Mouse (Mus musculus) adrenal gland, postnatal 14 days (tissue): ENCODE results near the gene Efna2. TPM values are rescaled to one million over a fixed set of nuclear protein-coding genes. Genes with fewer than 3 reads are reported as not detected.

Experiments used
- DNase-seq: peaks from one replicate; pipeline ENCODE4 v3.0.0; 2021; ENCODE audit warnings: mixed read lengths
- total RNA-seq: library from RNA; stranded (reverse); gene quantifications from 2 replicates; pipeline ENCODE4 v1.2.3, GENCODE M21; 2021

The Efna2 gene
- total RNA-seq, 1 experiment from 2014 or later: 3.1 TPM

GRCm38 (mm10) chr10:80141786-80142529, 37.3 kb upstream of the Efna2 start:
- peak; percentile 97 for DNase-seq

- peak; percentile 62 for DNase-seq
Measured at GRCm38 (mm10) chr10:80142530-80142925, 36.8 kb upstream of the Efna2 start.

DNA sequence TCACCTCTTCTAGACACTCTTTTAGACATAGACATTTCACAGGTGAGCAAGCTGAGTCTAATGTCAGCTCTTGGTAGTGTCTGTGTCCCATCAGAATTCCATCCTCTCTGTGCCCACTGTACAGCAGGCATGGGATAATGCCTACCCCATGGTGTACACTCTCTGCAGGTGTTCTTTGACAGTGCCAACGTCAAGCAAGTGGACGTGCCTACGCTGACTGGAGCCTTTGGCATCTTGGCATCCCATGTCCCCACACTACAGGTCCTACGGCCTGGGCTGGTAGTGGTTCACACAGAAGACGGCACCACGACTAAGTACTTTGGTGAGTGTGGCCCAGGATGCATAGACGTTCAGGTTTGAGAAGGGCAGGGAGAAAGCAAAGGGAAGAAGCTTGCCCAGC, 35.6 kb upstream of the Efna2 start:
- DNase-seq: no peak

- DNase-seq: no peak
Measured at GRCm38 (mm10) chr10:80144159-80144558, 35.1 kb upstream of the Efna2 start.

- peak; percentile 85 for DNase-seq
Measured at GRCm38 (mm10) chr10:80144864-80145838, 34.1 kb upstream of the Efna2 start.

DNA sequence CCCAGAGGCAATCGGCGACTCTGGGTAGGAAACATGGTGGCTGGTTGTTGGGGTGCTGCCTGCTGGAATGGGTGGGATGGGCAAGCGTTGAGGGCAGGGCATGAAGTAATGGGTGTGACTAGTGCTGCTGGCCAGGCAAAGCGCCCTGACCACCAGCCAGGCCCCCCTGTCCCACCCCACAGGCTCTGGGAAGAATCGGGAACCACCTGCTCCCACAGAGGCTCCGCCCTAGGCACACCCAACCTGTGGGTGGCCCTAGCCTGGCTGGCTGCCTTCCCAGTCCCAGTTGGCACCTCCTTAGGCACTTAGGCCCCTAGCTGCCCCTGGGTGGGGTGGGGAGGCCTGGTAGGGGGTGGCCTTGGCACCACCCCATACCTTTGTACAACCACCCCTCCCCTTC, 33.4 kb upstream of the Efna2 start:
- DNase-seq: peak; percentile 71

DNA sequence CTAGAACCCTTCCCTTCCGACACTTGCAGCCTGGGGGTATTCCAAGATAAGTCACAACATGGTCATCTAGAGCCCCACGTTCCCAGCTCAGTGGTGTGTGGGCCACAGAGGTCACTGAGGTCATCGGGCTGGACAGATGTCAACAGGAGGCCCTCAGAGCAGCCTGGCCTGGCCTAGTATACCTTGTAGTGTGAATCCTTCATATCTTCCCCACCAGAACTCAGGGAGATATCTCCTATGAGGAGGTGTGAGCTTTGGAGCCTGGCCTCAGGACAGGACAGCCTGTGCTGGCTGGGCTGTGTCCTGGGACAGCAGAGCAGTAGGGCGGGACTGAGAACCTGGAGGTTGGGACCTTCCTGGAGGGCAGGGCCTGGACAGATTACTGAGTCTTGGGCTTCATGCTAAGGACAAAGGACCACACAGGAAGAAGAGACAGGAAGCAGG, 32.7 kb upstream of the Efna2 start:
- DNase-seq: peak; percentile 62

- no peak for DNase-seq
Measured at GRCm38 (mm10) chr10:80147146-80147718, 32.0 kb upstream of the Efna2 start.

DNA sequence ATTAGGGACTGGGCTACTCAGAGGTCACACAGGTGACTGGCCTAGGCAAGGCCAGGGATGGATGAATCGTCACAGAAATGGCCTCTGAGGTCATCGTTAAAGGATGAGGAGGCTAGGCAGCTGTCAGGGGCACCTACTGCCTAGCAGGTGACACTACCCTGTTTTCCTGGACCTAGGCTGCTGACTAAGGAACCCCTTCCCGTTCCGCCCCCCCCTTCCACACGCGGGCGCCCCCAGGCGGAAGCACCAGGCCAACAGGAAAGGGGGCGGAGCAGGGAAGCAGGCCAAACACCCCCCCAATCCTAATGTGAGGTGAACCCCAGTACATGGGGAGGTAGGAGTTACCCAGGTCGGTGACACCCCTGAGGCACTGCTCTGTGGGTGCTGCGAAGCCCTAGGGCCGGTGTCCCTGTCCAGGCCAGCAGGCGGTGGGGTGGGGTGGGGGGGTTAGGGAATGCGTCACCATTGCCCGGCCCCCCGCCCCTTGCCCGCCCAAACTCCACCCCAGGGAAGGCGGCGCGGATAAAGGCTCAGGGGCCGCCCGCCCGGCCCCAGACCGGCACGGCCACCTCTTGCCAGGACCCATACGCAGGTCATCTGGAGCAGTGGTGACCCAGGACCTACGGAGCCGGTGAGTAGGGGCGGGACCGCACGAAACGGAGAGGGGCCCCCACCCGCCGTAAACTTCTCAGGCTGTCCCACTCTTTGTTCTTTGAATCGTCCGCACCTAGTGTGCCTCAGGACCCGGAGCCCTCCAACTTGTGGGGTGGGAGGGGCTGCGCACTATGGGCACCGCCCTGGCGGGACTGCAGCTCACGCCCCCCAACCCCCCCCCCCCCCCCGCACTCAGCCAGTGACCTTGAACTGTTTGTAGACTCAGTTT, 31.3 kb upstream of the Efna2 start, which contains the start of gene Midn:
TSS of gene Midn (plus strand) at position 554 of the 883 bp plus-strand sequence.
- DNase-seq: peak; percentile 93

GRCm38 (mm10) chr10:80148610-80149290, 30.5 kb upstream of the Efna2 start:
- peak; percentile 98 for DNase-seq

GRCm38 (mm10) chr10:80149291-80150225, 29.7 kb upstream of the Efna2 start:
- DNase-seq: peak; percentile 99

DNA sequence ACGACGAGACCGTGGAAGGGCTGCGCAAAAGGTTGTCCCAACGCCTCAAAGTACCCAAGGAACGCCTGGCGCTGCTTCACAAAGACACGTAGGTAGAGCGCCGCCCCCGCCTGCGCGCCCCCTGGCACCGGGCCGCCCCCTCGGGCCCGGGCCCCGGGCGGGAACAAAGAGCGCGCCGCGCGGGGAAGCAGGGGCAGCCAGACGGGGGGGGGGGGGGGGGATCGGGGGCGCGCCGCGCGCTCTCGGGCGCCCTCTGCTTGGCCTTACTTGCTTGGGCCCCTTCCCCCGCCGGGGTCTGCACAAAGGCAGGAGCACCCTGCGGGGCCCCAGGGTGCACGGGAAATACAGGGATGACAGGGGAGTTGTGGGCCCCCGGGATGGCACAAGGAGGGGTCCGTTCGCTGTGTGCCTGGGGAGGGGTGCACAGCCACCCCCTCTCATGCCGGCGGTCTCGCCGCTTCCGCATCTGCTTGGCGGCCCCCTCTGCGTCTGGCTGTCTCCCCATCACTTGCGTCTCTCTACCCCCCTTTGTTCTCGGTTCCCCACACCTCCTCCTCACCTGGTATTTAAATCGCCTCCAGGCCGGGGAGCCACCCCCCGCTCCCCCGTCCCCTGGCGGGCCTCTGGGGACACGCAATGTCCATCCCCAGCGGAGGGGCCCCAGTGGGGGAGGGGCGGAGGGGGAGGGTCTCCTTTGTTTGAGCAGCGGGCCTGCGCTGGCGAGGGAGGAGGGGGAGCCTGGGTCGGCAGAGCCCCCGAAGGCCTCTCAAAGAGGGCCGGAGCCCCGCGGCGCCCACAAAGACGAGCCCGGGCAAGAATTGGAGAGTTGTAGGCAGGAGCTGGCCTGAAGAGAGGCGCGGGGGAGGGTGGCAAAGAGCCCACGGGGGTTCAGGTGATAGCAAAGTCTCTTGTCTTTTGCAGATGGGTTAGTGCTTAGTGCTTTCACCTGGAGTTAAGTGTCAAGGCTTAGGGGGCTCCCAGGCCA, 28.8 kb upstream of the Efna2 start:
- peak; percentile 75 for DNase-seq

DNA sequence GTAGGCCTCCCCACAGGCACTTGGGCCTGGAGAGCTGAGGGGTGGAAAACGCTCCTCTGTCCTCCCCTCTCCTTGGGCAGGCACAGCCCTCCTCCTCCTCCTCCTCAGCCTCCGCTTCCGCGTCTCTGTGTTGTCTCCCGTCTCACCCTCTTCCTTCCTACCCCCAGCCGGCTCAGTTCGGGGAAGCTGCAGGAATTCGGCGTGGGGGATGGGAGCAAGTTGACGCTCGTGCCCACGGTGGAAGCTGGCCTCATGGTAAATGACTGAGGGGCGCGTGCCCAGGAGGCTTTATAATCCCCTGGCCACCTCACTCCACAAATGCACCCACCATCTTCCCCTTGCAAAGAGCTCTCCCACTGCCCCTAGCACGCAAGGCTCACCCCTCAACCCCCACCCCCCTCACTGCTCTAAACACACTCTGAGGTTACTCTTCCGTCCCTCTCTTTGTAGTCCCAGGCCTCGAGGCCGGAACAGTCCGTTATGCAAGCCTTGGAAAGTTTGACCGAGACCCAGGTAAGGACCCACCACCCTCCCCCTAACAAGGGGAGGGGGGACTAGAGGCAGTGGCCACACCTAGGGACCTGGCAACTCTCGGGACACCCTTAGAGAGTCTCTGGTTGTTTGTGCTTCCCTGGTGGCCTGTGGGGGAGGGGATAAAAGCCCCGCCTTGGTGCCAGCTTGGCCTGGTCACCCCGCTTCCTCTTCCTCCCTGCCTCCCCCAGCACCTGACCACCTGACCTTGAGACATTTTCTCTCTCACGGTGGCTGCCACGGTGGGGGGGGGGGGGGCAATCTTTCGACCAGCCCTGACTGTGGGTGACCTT, 27.9 kb upstream of the Efna2 start:
- peak; percentile 83 for DNase-seq

DNA sequence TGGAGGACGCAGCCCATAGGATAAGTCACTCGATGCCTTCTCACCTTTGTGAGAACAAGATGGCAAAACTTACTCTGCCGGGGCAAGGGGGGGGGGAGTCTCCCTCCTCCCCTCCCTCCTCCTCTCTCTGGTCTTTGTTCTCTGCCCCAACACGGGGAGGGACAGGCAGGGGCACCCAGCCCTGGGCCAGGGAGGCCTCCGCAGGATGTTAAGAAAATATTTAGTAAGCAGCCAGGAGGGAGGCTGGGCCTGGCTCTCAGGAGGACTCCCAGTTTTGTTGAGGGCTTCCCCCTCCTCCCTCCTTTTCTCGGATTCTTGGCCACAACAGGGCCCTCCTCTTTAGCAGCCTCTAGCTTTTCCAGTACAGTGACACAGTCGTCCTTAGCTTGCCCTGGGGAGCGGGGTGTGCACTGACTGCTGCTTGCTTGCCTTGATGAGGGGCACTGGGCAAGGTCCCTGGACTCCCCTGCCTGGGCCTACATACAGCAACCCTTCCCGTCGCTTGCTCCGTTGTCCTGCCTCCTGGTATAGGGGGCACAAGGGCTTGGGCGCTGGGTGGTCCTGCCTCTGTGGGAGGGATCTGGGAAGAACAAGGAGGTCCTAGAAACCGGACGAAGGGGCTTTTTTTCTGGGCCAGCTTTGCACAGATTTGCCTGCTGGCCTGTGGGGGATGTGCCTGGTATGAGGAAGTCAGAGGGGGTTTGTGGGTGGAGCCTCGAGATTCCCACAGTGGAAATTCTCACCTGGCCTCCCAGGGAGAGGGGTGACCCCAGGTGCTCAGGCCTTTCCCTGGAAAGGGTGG, 27.0 kb upstream of the Efna2 start:
- DNase-seq: peak; percentile 78

DNA sequence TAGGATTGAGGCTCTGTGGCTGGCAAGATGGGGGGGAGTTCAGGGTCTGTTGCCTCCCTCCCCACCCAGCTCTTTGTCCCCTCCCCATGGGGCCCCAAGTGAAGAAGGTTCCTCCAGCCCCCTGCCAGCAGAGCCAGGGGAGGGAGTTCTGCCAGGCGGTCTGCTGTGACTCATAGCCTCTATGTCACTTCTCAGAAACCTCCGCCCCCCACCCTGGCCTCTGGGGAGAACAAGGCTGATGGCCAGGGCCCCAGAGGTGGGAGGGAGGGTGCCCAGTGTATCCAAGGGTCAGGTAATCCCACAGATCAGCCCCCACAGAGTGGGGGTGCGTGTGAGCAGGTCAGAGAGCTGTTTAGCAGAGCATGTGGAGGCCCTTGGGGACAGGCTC, 26.4 kb upstream of the Efna2 start:
- peak; percentile 91 for DNase-seq

- no peak for DNase-seq
Measured at GRCm38 (mm10) chr10:80153713-80154112, 25.6 kb upstream of the Efna2 start.

DNA sequence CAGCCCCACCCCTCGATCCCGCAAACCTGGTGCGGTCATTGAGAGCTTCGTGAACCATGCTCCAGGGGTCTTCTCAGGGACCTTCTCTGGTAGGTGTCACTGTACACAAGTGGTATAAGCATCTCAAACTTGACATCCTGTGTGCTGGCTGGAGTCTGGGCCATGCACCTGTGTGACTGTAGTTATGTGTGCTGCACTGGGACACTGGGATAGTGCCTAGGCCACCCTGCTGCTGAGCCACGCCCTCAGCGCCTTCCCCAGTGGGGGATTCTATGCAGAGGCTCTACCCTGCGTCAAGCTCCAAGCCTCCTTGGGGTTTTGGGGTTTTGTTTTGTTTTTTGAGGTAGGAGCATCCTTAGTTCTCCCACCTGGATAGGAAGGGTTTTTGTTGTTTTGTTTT, 24.9 kb upstream of the Efna2 start:
- DNase-seq: no peak
